Mouse (Mus musculus) kidney, embryonic 15.5 days (tissue): Measurements from ENCODE around the gene Mapkap1. TPM values are rescaled to one million over a fixed set of nuclear protein-coding genes. Genes with fewer than 3 reads are reported as not detected.

Experiments used
- ATAC-seq: fragments of 200-750 bp; cut with Nextera tagmentation; replicated peaks from 2 replicates; pipeline ENCODE4 v1.8.0; 2017; ENCODE audit warnings: moderate TSS enrichment; ENCODE audit not compliant: low FRiP score
- H3K27ac ChIP-seq: fragments of 300-500 bp; sonication (generic); 2 replicates; pipeline ENCODE4 v1.5.1; 2015; ENCODE audit warnings: mild to moderate bottlenecking, inconsistent platforms
- H3K27me3 ChIP-seq: fragments of 300-500 bp; sonication (generic); 2 replicates; pipeline ENCODE4 v1.6.1; 2015; ENCODE audit warnings: inconsistent platforms
- H3K36me3 ChIP-seq: fragments of 300-500 bp; sonication (generic); 2 replicates; pipeline ENCODE4 v1.6.1; 2015; ENCODE audit warnings: inconsistent platforms
- H3K4me1 ChIP-seq: fragments of 300-500 bp; sonication (generic); 2 replicates; pipeline ENCODE4 v1.6.1; 2015; ENCODE audit warnings: inconsistent platforms
- H3K4me2 ChIP-seq: fragments of 300-500 bp; sonication (generic); 2 replicates; pipeline ENCODE4 v1.6.1; 2015; ENCODE audit warnings: moderate library complexity, mild to moderate bottlenecking, inconsistent platforms
- H3K4me3 ChIP-seq: fragments of 300-500 bp; sonication (generic); replicated peaks from 2 replicates; pipeline ENCODE4 v1.5.1; 2015; ENCODE audit warnings: mild to moderate bottlenecking, inconsistent platforms
- H3K9ac ChIP-seq: fragments of 300-500 bp; sonication (generic); 2 replicates; pipeline ENCODE4 v1.6.1; 2015; ENCODE audit warnings: mild to moderate bottlenecking, inconsistent platforms
- H3K9me3 ChIP-seq: fragments of 300-500 bp; sonication (generic); replicated peaks from 2 replicates; pipeline ENCODE4 v1.6.1; 2016; ENCODE audit warnings: inconsistent platforms
- WGBS: fragments of 180-500 bp; shearing (Covaris S2); methylation state at CpG from one replicate; pipeline ENCODE4 v1.1.7; 2015; ENCODE audit warnings: mixed read lengths; 5-methylcytosine and 5-hydroxymethylcytosine counted together
- polyA plus RNA-seq: library from polyadenylated mRNA; unstranded; fragments of >200 nt; fragmentation: Nextera tagmentation; extraction: Ambion mirVana; gene quantifications from 2 replicates; pipeline ENCODE4 v1.2.1, GENCODE M21; 2015

Gene Mapkap1
- polyA plus RNA-seq, 1 experiment from 2014 or later, result 86.4 TPM

GRCm38 (mm10) chr2:34537356-34537755 lies 130.8 kb downstream of the Mapkap1 start:
- WGBS, result 84% methylated on average over 3 of the region's 3 CpGs
- Histone ChIP-seq H3K27me3 (no peaks in the 10 kb centered on the region), H3K9ac (no peak overlapping the region), H3K27ac (no peak overlapping the region), H3K4me3 (no peak overlapping the region), H3K36me3 (peaks cover 8% of the 10 kb centered on the region; the same call in 1 of the 2 replicates), H3K4me2 (no peak overlapping the region), H3K4me1 (peaks cover 3% of the 10 kb centered on the region; the same call in 1 of the 2 replicates), H3K9me3 (no peaks in the 10 kb centered on the region)
- no peak for ATAC-seq

- 65% methylated on average over 7 of the region's 7 CpGs for WGBS
- Histone ChIP-seq H3K4me2 (no peak overlapping the region), H3K9ac (no peak overlapping the region), H3K27me3 (no peaks in the 10 kb centered on the region), H3K9me3 (no peaks in the 10 kb centered on the region), H3K4me1 (peaks cover 3% of the 10 kb centered on the region; the same call in 1 of the 2 replicates), H3K27ac (no peak overlapping the region), H3K4me3 (no peak overlapping the region), H3K36me3 (peaks cover 2% of the 10 kb centered on the region; the same call in 1 of the 2 replicates)
- no peak for ATAC-seq
These were observed 137.0 kb downstream of the Mapkap1 start for GRCm38 (mm10) chr2:34543581-34543980.

DNA sequence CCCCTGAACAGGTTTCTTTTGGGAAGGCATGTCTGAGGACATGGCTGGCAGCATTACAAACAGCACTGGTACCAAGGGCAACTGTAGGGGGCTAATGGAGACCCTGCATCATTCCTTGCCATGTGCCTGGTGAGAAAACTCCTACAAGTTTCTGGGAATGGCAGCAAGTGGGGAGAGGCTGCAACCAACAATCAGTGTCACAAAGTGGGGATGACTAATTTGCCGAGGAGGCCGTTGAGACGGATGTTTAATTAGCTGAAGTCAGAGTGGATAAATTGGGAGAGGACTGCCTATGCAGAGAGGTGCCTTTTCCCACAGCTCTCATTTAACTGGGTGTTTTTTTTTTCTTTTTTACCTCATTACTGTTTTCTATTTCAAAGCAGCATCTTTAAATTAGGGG lies 137.4 kb downstream of the Mapkap1 start:
- 29% methylated on average over 3 of the region's 3 CpGs for WGBS
- Histone ChIP-seq H3K4me2 (no peak overlapping the region), H3K36me3 (peaks cover 2% of the 10 kb centered on the region; the same call in 1 of the 2 replicates), H3K27ac (no peak overlapping the region), H3K9ac (no peak overlapping the region), H3K4me3 (no peak overlapping the region), H3K9me3 (no peaks in the 10 kb centered on the region), H3K27me3 (no peaks in the 10 kb centered on the region), H3K4me1 (peaks cover 3% of the 10 kb centered on the region; the same call in 1 of the 2 replicates)
- no peak for ATAC-seq

GRCm38 (mm10) chr2:34544646-34545395 lies 138.2 kb downstream of the Mapkap1 start:
- ATAC-seq, result no peak
- H3K27ac ChIP-seq, result no peak overlapping the region
- peaks cover 10% of the 10 kb centered on the region for H3K4me1 ChIP-seq

GRCm38 (mm10) chr2:34546176-34546677 lies 139.7 kb downstream of the Mapkap1 start:
- Histone ChIP-seq H3K27ac (no peak overlapping the region), H3K27me3 (no peaks in the 10 kb centered on the region)
- WGBS, result 79% methylated on average over 3 of the region's 3 CpGs

More at GRCm38 (mm10) chr2:34544646-34545395, 138.2 kb downstream of the Mapkap1 start:
- H3K36me3 ChIP-seq, result peaks cover 2% of the 10 kb centered on the region; the same call in 1 of the 2 replicates
- no peak overlapping the region for H3K9ac ChIP-seq
- no peaks in the 10 kb centered on the region for H3K27me3 ChIP-seq
- H3K4me2 ChIP-seq, result no peak overlapping the region
- H3K9me3 ChIP-seq, result no peaks in the 10 kb centered on the region
- WGBS, result 87% methylated on average over 13 of the region's 13 CpGs
- no peak overlapping the region for H3K4me3 ChIP-seq

DNA sequence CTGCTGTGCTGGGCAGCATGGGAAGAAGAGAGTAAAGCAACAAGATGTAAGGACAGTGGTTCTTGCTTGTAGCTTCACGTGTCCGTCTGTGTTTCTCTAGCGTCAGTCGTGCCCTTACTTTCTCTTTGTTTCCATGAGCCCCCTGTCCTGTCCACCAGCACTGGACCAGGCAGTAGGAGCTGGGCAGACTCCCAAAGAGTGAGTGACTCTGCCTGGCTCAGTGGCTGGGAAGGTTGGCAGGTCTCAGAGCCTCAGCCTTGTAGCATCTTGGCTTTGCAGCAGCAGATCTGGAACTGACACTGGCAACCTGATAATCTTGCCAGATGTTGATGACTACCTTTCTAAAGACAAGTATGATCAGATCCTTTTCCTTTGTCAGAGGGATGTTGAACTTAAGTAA lies 140.9 kb downstream of the Mapkap1 start:
- no peak for ATAC-seq
- H3K9ac ChIP-seq, result no peak overlapping the region
- H3K27me3 ChIP-seq, result no peaks in the 10 kb centered on the region
- no peak overlapping the region for H3K27ac ChIP-seq
- peaks cover 2% of the 10 kb centered on the region; the same call in 1 of the 2 replicates for H3K36me3 ChIP-seq
- 91% methylated on average over 4 of the region's 4 CpGs for WGBS
- H3K4me1 ChIP-seq, result peaks cover 22% of the 10 kb centered on the region
- no peak overlapping the region for H3K4me2 ChIP-seq
- H3K9me3 ChIP-seq, result no peaks in the 10 kb centered on the region
- no peak overlapping the region for H3K4me3 ChIP-seq

More at GRCm38 (mm10) chr2:34546176-34546677, 139.7 kb downstream of the Mapkap1 start:
- Histone ChIP-seq H3K9ac (no peak overlapping the region), H3K4me1 (peaks cover 15% of the 10 kb centered on the region), H3K36me3 (peaks cover 2% of the 10 kb centered on the region; the same call in 1 of the 2 replicates), H3K9me3 (no peaks in the 10 kb centered on the region), H3K4me2 (no peak overlapping the region), H3K4me3 (no peak overlapping the region)
- ATAC-seq, result no peak

DNA sequence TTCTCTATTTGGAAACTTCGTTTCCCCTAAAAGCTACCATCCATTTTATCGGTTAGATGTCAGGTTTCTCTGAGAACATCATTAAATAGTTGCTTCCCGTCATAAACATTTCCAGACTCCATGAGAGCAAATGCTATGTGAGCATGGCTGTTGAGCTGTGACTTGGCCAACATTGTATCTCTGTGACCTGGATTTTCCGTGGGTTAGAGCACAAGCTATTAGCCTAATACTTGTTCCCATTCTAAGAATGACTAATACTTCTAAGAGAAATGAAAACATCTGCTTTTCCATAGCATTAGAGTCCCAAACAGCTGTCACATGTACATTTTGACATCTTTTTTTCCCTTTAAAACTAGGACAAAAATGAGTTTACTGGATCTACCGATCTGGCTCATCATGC lies 142.4 kb downstream of the Mapkap1 start:
- no peak overlapping the region for H3K4me3 ChIP-seq
- H3K4me1 ChIP-seq, result peaks cover 30% of the 10 kb centered on the region
- WGBS, result 79% methylated on average over 5 of the region's 5 CpGs
- ATAC-seq, result no peak
- no peak overlapping the region for H3K4me2 ChIP-seq
- peaks cover under 1% of the 10 kb centered on the region; the same call in 1 of the 2 replicates for H3K36me3 ChIP-seq
- no peaks in the 10 kb centered on the region for H3K9me3 ChIP-seq
- no peak overlapping the region for H3K9ac ChIP-seq
- H3K27ac ChIP-seq, result 0 out of 2 replicates have a peak overlapping the region, but pooled peaks have one; percentile 6
- H3K27me3 ChIP-seq, result no peaks in the 10 kb centered on the region

GRCm38 (mm10) chr2:34549469-34549868 lies 142.9 kb downstream of the Mapkap1 start:
- H3K27ac ChIP-seq, result peak overlapping the region; percentile 6; the same call in 1 of the 2 replicates
- no peaks in the 10 kb centered on the region for H3K9me3 ChIP-seq
- H3K4me1 ChIP-seq, result peaks cover 30% of the 10 kb centered on the region
- ATAC-seq, result no peak
- no peaks in the 10 kb centered on the region for H3K36me3 ChIP-seq
- no peak overlapping the region for H3K9ac ChIP-seq
- H3K4me2 ChIP-seq, result no peak overlapping the region
- no peak overlapping the region for H3K4me3 ChIP-seq
- H3K27me3 ChIP-seq, result no peaks in the 10 kb centered on the region
- 73% methylated on average over 7 of the region's 7 CpGs for WGBS

DNA sequence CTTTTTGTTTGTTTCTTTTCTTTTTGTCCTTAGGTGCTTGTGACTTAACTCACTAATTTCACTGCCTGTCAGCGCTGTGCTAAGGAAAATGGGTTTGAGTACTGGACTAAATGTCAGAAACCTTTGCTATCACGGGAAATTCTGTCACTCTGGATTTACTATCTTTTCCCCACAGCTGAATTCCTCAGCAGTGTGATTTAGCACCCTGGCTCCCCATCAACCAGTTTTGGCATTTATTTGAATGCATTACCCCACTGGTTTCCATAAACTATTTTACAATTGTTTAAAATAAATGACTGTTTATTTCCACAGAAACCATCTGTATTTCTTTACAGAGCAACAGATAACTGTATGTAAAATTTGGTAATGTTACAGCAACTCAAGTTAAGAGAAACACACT lies 146.2 kb downstream of the Mapkap1 start:
- Histone ChIP-seq H3K4me3 (no peak overlapping the region), H3K9me3 (no peaks in the 10 kb centered on the region), H3K4me1 (peaks cover 30% of the 10 kb centered on the region), H3K4me2 (no peak overlapping the region), H3K27ac (no peak overlapping the region), H3K27me3 (no peaks in the 10 kb centered on the region), H3K36me3 (no peaks in the 10 kb centered on the region), H3K9ac (no peak overlapping the region)
- ATAC-seq, result no peak
- 41% methylated on average over 2 of the region's 2 CpGs for WGBS

DNA sequence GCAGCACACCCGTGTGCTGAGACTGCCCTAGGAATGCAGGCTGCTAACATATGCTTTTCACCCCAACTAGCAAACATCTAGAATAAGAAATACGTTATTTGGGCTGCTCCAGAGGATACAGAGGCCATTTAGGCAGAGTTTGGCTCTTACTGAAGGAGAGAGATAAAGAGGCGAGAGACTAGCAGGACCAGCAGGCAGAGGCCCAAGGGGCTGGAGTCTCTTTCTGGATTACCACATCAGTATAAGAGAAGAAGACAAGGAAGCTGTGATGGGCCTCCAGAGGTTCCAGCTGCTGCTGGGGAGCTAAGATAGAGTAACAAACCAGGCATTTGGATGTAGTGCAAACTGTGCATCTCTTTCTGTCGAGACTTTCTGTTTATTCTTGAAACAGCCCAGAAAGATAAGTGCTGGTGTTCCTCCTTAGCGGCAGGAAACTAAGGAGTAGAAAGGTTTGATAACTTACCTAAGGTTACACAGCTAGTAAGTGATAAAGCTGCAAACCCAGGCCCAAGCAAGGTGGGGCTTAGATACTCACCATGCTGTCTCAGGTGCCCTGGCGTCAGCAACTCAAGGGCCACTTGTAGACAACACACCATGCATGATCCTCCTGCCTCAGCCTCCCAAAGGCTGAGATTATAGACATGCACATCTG lies 147.1 kb downstream of the Mapkap1 start:
- no peak overlapping the region for H3K27ac ChIP-seq
- H3K4me2 ChIP-seq, result no peak overlapping the region
- H3K36me3 ChIP-seq, result no peaks in the 10 kb centered on the region
- peaks cover 30% of the 10 kb centered on the region for H3K4me1 ChIP-seq
- no peak for ATAC-seq
- WGBS, result 76% methylated on average over 6 of the region's 6 CpGs
- no peak overlapping the region for H3K9ac ChIP-seq
- no peaks in the 10 kb centered on the region for H3K9me3 ChIP-seq
- no peaks in the 10 kb centered on the region for H3K27me3 ChIP-seq
- no peak overlapping the region for H3K4me3 ChIP-seq

DNA sequence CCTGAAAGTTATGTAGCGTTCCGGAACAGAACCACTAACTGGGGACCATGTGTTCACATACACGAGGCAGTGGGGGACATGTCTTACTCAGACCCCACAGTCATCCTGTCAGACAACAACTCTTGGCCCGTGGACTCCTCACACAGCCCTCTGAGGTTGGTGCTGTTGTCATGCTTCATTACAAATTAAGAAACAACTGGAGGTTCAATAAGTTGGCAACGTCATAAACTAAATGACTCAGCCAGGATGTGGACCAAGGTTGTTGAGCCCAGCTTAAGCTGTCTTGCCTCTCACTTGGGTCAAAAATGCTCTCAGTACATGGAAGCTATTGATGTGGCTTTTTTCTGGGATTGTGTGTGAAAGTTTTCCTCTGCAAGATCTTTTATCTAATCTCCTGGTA lies 153.6 kb downstream of the Mapkap1 start:
- H3K9me3 ChIP-seq, result no peaks in the 10 kb centered on the region
- H3K4me1 ChIP-seq, result 0 out of 2 replicates have a peak, but pooled peaks cover 6% of the 10 kb centered on the region
- WGBS, result 62% methylated on average over 5 of the region's 5 CpGs
- no peak overlapping the region for H3K4me2 ChIP-seq
- no peak overlapping the region for H3K9ac ChIP-seq
- H3K36me3 ChIP-seq, result no peaks in the 10 kb centered on the region
- no peaks in the 10 kb centered on the region for H3K27me3 ChIP-seq
- no peak overlapping the region for H3K4me3 ChIP-seq
- H3K27ac ChIP-seq, result no peak overlapping the region
- no peak for ATAC-seq

- Histone ChIP-seq H3K9ac (no peak overlapping the region), H3K4me2 (no peak overlapping the region), H3K4me3 (no peak overlapping the region), H3K27ac (no peak overlapping the region), H3K27me3 (no peaks in the 10 kb centered on the region), H3K9me3 (no peaks in the 10 kb centered on the region), H3K36me3 (no peaks in the 10 kb centered on the region), H3K4me1 (0 out of 2 replicates have a peak, but pooled peaks cover 15% of the 10 kb centered on the region)
- WGBS, result 72% methylated on average over 12 of the region's 12 CpGs
- ATAC-seq, result no peak
These were observed 156.6 kb downstream of the Mapkap1 start for GRCm38 (mm10) chr2:34563089-34563694.
